Mouse (Mus musculus) MEL (cell line): ENCODE measurements around the gene Cbs. TPM values are rescaled to one million over a fixed set of nuclear protein-coding genes. Genes with fewer than 3 reads are reported as not detected.

Experiments used
- DNase-seq: peaks from one replicate; pipeline ENCODE4 v3.0.0; 2011; ENCODE audit warnings: low read depth, low spot score
- H3K27ac ChIP-seq: 2 replicates; pipeline ENCODE4 v1.5.1; 2012; ENCODE audit warnings: low read depth, mild to moderate bottlenecking, control low read depth, low read length, moderate library complexity; ENCODE audit not compliant: control insufficient read depth
- H3K27me3 ChIP-seq, 2 experiments: fragments of 150-350 bp in 1 of 2; sonication (generic) in 1 of 2; 2 replicates each; pipeline ENCODE4 v1.6.1; 2012; ENCODE audit warnings: low read length in 2 of 2, mild to moderate bottlenecking in 2 of 2, improper control_type of control experiment in 1 of 2, moderate library complexity in 1 of 2; ENCODE audit not compliant: insufficient read depth in 2 of 2, control insufficient read depth in 1 of 2
- H3K36me3 ChIP-seq, 2 experiments: 2 replicates each; pipeline ENCODE4 v1.6.1; 2012 to 2014; ENCODE audit warnings: low read length in 2 of 2, improper control_type of control experiment in 1 of 2, inconsistent platforms in 1 of 2, mild to moderate bottlenecking in 1 of 2; ENCODE audit not compliant: insufficient read depth in 2 of 2, control insufficient read depth in 1 of 2
- H3K4me1 ChIP-seq, 2 experiments: fragments of 150-350 bp in 1 of 2; sonication (generic) in 1 of 2; 2 replicates each; pipeline ENCODE4 v1.6.1; 2012; ENCODE audit warnings: low read length in 2 of 2, improper control_type of control experiment in 1 of 2, mild to moderate bottlenecking in 1 of 2; ENCODE audit not compliant: insufficient read depth in 2 of 2, control insufficient read depth in 1 of 2
- H3K4me3 ChIP-seq, 2 experiments: fragments of 150-350 bp in 1 of 2; sonication (generic) in 1 of 2; 2 replicates each; pipeline ENCODE4 v1.5.1; 2012; ENCODE audit warnings: low read depth in 2 of 2, low read length in 2 of 2, mild to moderate bottlenecking in 2 of 2, moderate library complexity in 2 of 2, control low read depth in 1 of 2, improper control_type of control experiment in 1 of 2; ENCODE audit not compliant: control insufficient read depth in 1 of 2, insufficient read depth in 1 of 2
- H3K79me2 ChIP-seq: 2 replicates; pipeline ENCODE4 v1.6.1; 2012; ENCODE audit warnings: mild to moderate bottlenecking, low read length, moderate library complexity; ENCODE audit not compliant: control insufficient read depth, poor library complexity, insufficient read depth
- H3K9ac ChIP-seq: 2 replicates; pipeline ENCODE4 v1.6.1; 2012; ENCODE audit warnings: low read depth, mild to moderate bottlenecking, control low read depth, low read length, moderate library complexity; ENCODE audit not compliant: control insufficient read depth, poor library complexity, severe bottlenecking
- H3K9me3 ChIP-seq: fragments of 150-350 bp; sonication (generic); replicated peaks from 2 replicates; pipeline ENCODE4 v1.6.1; 2012; ENCODE audit warnings: mild to moderate bottlenecking, low read length, improper control_type of control experiment, moderate library complexity; ENCODE audit not compliant: insufficient read depth
- CTCF ChIP-seq, 3 experiments: IDR thresholded peaks in 2 of 3; conservative IDR thresholded peaks in 1 of 3; 2 replicates each; pipeline ENCODE4 v1.5.1; 2011 to 2012; ENCODE audit warnings: low read length in 3 of 3, low read depth in 2 of 3, mild to moderate bottlenecking in 2 of 3, improper control_type of control experiment in 1 of 3, inconsistent platforms in 1 of 3, mixed read lengths in 1 of 3, moderate library complexity in 1 of 3; ENCODE audit not compliant: control insufficient read depth in 1 of 3, insufficient read depth in 1 of 3, poor library complexity in 1 of 3, severe bottlenecking in 1 of 3
- KAT2A ChIP-seq: conservative IDR thresholded peaks from 2 replicates; pipeline ENCODE4 v1.6.1; 2012; ENCODE audit warnings: low read depth, low read length, improper control_type of control experiment, inconsistent platforms
- MAX ChIP-seq: IDR thresholded peaks from 2 replicates; pipeline ENCODE4 v1.6.1; 2011; ENCODE audit warnings: low read length, improper control_type of control experiment
- MXI1 ChIP-seq: IDR thresholded peaks from 2 replicates; pipeline ENCODE4 v1.6.1; 2011; ENCODE audit warnings: mild to moderate bottlenecking, low read depth, low read length, improper control_type of control experiment
- MYC ChIP-seq: IDR thresholded peaks from 2 replicates; pipeline ENCODE4 v1.6.1; 2011; ENCODE audit warnings: low read depth, mild to moderate bottlenecking, low read length, improper control_type of control experiment, moderate library complexity
- POLR2A ChIP-seq, 2 experiments: IDR thresholded peaks; 2 replicates each; pipeline ENCODE4 v1.6.1; 2011 to 2012; ENCODE audit warnings: low read length in 2 of 2, mild to moderate bottlenecking in 2 of 2, control low read depth in 1 of 2, improper control_type of control experiment in 1 of 2, low read depth in 1 of 2, moderate library complexity in 1 of 2; ENCODE audit not compliant: control insufficient read depth in 1 of 2, insufficient read depth in 1 of 2, poor library complexity in 1 of 2
- POLR2AphosphoS2 ChIP-seq: IDR thresholded peaks from 2 replicates; pipeline ENCODE4 v1.6.1; 2011; ENCODE audit warnings: low read length, improper control_type of control experiment
- POLR2AphosphoS5 ChIP-seq: IDR thresholded peaks from 2 replicates; pipeline ENCODE4 v1.6.1; 2012; ENCODE audit warnings: low read depth, borderline replicate concordance, mild to moderate bottlenecking, inconsistent platforms, low read length, moderate library complexity, mixed read lengths
- TAL1 ChIP-seq: IDR thresholded peaks from 2 replicates; pipeline ENCODE4 v1.6.1; 2012; ENCODE audit warnings: mild to moderate bottlenecking, inconsistent platforms, low read length, moderate library complexity, mixed read lengths
- USF1 ChIP-seq: IDR thresholded peaks from 2 replicates; pipeline ENCODE4 v1.6.1; 2014; ENCODE audit warnings: low read depth, mild to moderate bottlenecking, inconsistent platforms, low read length, improper control_type of control experiment, moderate library complexity
- ZC3H11A ChIP-seq: IDR thresholded peaks from 2 replicates; pipeline ENCODE4 v1.6.1; 2012; ENCODE audit warnings: low read depth, mild to moderate bottlenecking, inconsistent platforms, low read length, improper control_type of control experiment
- ZKSCAN1 ChIP-seq: IDR thresholded peaks from 2 replicates; pipeline ENCODE4 v1.6.1; 2012; ENCODE audit warnings: low read depth, mild to moderate bottlenecking, inconsistent platforms, low read length, improper control_type of control experiment, moderate library complexity
- polyA plus RNA-seq, 2 experiments: library from polyadenylated mRNA; stranded (reverse) in 1 of 2; unstranded in 1 of 2; fragments of >175 nt in 1 of 2; fragments of >200 nt in 1 of 2; gene quantifications; 2 replicates each; pipeline versions ENCODE4 v1.2.1 to v1.2.4; 2012; ENCODE audit warnings: low replicate concordance in 2 of 2, low read depth in 1 of 2; ENCODE audit not compliant: insufficient read length in 2 of 2, insufficient read depth in 1 of 2, missing spikeins in 1 of 2
- total RNA-seq: library from RNA; depleted of rRNA; stranded (reverse); fragments of 300-350 nt; gene quantifications from 2 replicates; pipeline ENCODE4 v1.2.3, GENCODE M21; 2012

The Cbs gene
- total and polyA plus RNA-seq, 3 experiments: 13.7 to 16.8 TPM; not detected in 1

DNA sequence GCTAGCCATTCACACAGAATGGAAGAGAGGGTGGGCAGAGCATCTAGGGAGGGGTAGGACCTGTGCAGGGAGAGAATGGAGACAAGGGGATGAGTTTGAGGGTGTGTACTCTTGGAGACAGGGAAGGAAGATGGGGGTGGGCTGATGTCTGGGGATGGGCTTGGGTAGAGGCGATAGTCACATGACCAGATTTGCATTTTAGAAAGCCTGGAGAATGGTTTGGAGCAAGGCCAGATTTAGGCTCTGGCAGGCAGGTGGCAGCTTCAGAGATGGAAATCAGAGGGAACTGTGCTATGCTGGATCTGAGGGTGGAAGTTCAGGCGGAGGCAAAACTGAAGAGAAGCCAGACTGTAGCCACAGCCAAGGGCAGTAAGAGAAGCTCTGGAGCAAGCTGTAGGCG is 56.7 kb downstream of the Cbs start:
- no peak overlapping the region for H3K27ac ChIP-seq
- H3K79me2 ChIP-seq: no peaks in the 10 kb centered on the region
- no peak for TF ChIP-seq POLR2AphosphoS5
- no peak for TF ChIP-seq CTCF (IDR thresholded peaks at IDR 0.05 in 2 of 3, conservative IDR thresholded peaks at IDR 0.05 in 1 of 3; ENCODE audit: control insufficient read depth in 1 of 3, insufficient read depth in 1 of 3, low read depth in 2 of 3, low read length in 3 of 3, poor library complexity in 1 of 3, severe bottlenecking in 1 of 3)
- TF ChIP-seq MXI1: no peak
- no peak overlapping the region for H3K9ac ChIP-seq
- DNase-seq: no peak
- no peaks in the 10 kb centered on the region for H3K4me1 ChIP-seq
- no peaks in the 10 kb centered on the region for H3K36me3 ChIP-seq
- H3K4me3 ChIP-seq: no peak overlapping the region
- no peaks in the 10 kb centered on the region for H3K27me3 ChIP-seq
- no peaks in the 10 kb centered on the region for H3K9me3 ChIP-seq

DNA sequence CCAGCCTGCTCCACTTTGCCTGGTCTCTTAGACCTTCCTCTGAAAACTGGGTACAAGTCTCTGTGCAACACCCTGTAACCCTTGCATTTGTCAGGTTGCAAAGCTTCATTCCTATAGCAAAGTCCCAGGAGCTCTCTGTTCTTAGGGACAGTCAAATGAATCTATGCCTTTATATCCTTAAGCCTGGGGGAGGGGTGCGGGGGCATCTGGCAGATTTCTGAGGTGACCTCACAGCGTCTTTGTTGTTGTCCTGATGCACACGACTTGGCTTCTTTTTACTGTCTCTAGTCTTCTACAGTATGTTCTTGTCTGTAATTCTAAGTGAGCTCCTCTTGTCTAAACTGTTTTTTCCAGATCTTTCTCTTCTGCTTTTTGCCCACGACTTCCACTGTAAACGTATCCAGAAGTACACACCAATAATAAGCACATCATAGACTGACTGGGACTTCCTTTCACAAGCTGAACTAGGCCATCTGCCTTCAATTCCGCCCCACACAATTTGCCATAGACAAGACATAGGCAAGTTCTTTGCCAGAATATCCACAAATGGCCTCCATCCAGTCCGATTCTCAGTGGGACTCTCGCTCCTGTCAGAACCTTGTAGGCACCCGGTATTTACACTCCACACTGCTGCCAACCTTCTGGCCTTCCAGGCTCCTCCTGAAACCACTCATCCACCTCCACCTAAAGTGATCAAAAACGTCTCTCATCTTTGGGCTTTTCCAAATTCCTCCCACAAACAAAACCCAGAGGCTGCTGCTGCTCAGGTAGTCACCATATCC is 60.5 kb downstream of the Cbs start:
- no peak overlapping the region for H3K9ac ChIP-seq
- no peaks in the 10 kb centered on the region for H3K79me2 ChIP-seq
- no peak for DNase-seq
- no peaks in the 10 kb centered on the region for H3K4me1 ChIP-seq
- H3K9me3 ChIP-seq: no peaks in the 10 kb centered on the region
- no peak overlapping the region for H3K27ac ChIP-seq
- no peak overlapping the region for H3K4me3 ChIP-seq
- no peaks in the 10 kb centered on the region for H3K27me3 ChIP-seq
- TF ChIP-seq ZKSCAN1 (no peak), POLR2A (IDR thresholded peaks at IDR 0.05; ENCODE audit: control insufficient read depth in 1 of 2, insufficient read depth in 1 of 2, low read depth in 1 of 2, low read length in 2 of 2, poor library complexity in 1 of 2) (no peak), USF1 (no peak), MYC (no peak), MAX (no peak), MXI1 (no peak), KAT2A (no peak), POLR2AphosphoS2 (no peak), ZC3H11A (no peak)
- no peaks in the 10 kb centered on the region for H3K36me3 ChIP-seq

DNA sequence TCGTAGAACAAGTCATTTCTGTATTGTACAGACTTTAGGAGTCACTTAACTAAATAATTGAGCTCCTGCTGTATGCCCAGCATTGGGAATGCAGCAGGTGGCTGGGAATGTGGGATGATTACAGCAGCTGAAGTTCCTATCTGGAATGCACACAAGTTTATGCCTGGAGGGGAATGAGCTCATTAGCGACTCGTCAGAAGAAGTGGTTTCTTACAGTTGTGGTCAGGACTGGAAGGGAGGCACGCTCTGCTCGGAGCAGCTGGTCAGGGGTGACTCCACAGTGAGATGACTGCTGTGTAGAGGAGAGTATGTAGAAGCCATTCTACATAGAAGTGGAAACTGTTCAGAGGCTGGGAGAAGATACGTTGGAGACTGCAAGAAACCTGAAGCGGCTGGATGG is 62.4 kb downstream of the Cbs start:
- TF ChIP-seq MYC (no peak), TAL1 (no peak), POLR2A (IDR thresholded peaks at IDR 0.05; ENCODE audit: control insufficient read depth in 1 of 2, insufficient read depth in 1 of 2, low read depth in 1 of 2, low read length in 2 of 2, poor library complexity in 1 of 2) (no peak)
- no peak overlapping the region for H3K4me3 ChIP-seq
- H3K27ac ChIP-seq: no peak overlapping the region
- H3K9me3 ChIP-seq: no peaks in the 10 kb centered on the region
- no peaks in the 10 kb centered on the region for H3K27me3 ChIP-seq
- H3K9ac ChIP-seq: no peak overlapping the region
- DNase-seq: no peak
- peaks cover 0 to 3% of the 10 kb centered on the region in 2 experiments; a peak in 2 of 4 replicates for H3K36me3 ChIP-seq
- no peaks in the 10 kb centered on the region for H3K4me1 ChIP-seq
- H3K79me2 ChIP-seq: peaks cover 3% of the 10 kb centered on the region; the same call in 1 of the 2 replicates
